Mouse (Mus musculus): ENCODE measurements around the gene Pafah2. TPM values are rescaled to one million over a fixed set of nuclear protein-coding genes. Genes with fewer than 3 reads are reported as not detected.

Pafah2 gene
- 9.2 and 10.7 TPM in 2 replicates for polyA plus RNA-seq (2016; fragmentation: Nextera tagmentation; extraction: Ambion mirVana)

- no peaks in the 10 kb centered on the region for H3K36me3 ChIP-seq
- peak within 1 kb of the TSS; percentile 55 for H3K27ac ChIP-seq
- H3K9ac ChIP-seq = peak within 1 kb of the TSS; percentile 66
- ATAC-seq (ENCODE audit: low FRiP score) = peak; percentile 99
- peak within 1 kb of the TSS; percentile 44 for H3K4me3 ChIP-seq
- H3K27me3 ChIP-seq = no peaks in the 10 kb centered on the region
- H3K4me1 ChIP-seq = peaks cover 28% of the 10 kb centered on the region
- H3K9me3 ChIP-seq (replicated peaks) = no peaks in the 10 kb centered on the region
- WGBS = under 1% methylated on average over 31 of the region's 31 CpGs
- H3K4me2 ChIP-seq (replicated peaks) = peak within 1 kb of the TSS; percentile 68
Observed at GRCm38 (mm10) chr4:134395977-134396825, at the start of gene Pafah2. Gene Pafah2 (plus strand): TSS chr4:134396320.

DNA sequence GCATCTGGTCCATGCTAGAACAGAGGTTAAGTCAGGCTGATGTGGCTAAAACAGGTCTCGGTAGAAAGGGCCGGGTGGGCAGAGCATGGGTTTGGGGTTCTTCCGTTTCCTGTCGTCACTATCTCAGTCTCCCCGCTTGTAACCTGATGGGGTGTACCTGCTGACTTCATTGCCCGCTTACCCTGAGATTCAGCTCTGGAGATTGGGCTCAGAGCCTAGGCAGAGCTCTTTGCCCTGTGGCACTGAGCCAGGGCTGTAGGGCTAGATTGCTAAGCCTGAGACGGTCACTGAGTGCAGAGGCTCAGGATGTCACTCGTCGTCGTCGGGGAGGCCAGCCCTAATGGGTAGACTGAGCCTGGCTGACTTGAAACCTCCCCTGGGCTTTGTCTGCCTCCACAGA lies 48.0 kb upstream of the Pafah2 start:
- 81% methylated on average over 11 of the region's 11 CpGs for WGBS
- Histone ChIP-seq H3K9ac (no peak overlapping the region), H3K36me3 (no peaks in the 10 kb centered on the region), H3K4me2 (replicated peaks) (no peak overlapping the region), H3K9me3 (replicated peaks) (no peaks in the 10 kb centered on the region), H3K27me3 (peaks cover 35% of the 10 kb centered on the region), H3K27ac (no peak overlapping the region), H3K4me3 (no peak overlapping the region), H3K4me1 (peaks cover 23% of the 10 kb centered on the region)
- ATAC-seq (ENCODE audit: low FRiP score) = no peak

- Histone ChIP-seq H3K4me1 (peaks cover 18% of the 10 kb centered on the region), H3K4me2 (replicated peaks) (no peak overlapping the region), H3K27ac (no peak overlapping the region), H3K4me3 (no peak overlapping the region), H3K36me3 (no peaks in the 10 kb centered on the region), H3K27me3 (peaks cover 30% of the 10 kb centered on the region), H3K9ac (no peak overlapping the region), H3K9me3 (replicated peaks) (no peaks in the 10 kb centered on the region)
- no peak for ATAC-seq (ENCODE audit: low FRiP score)
- WGBS = 80% methylated on average over 5 of the region's 5 CpGs
Observed at GRCm38 (mm10) chr4:134348545-134348944, 47.6 kb upstream of the Pafah2 start.

GRCm38 (mm10) chr4:134349829-134350228 lies 46.3 kb upstream of the Pafah2 start:
- Histone ChIP-seq H3K4me1 (peaks cover 15% of the 10 kb centered on the region), H3K9ac (no peak overlapping the region), H3K9me3 (replicated peaks) (no peaks in the 10 kb centered on the region), H3K4me2 (replicated peaks) (no peak overlapping the region), H3K27ac (no peak overlapping the region), H3K36me3 (no peaks in the 10 kb centered on the region), H3K4me3 (no peak overlapping the region), H3K27me3 (peaks cover 19% of the 10 kb centered on the region)
- ATAC-seq (ENCODE audit: low FRiP score) = no peak
- 89% methylated on average over 7 of the region's 7 CpGs for WGBS

DNA sequence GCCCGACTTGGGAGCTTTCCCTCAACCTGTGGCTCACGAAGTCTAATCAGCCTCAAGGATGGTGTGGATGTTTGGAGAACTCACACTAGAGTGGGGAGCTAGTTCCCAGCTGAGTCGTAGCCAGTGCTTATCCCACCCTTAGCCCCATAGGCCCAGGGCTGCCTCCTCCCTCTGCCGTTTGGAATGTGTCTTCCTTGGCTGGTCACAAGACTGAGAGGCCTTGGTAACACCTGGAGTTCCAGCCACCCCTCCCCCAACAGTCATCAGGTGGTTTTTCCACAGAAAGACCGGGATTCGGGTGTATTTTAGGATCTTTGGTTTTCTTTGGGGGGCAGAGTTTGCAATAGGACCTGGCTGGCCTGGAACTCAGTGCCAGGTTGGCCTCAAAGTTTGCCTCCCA lies 45.5 kb upstream of the Pafah2 start:
- no peak for ATAC-seq (ENCODE audit: low FRiP score)
- no peaks in the 10 kb centered on the region for H3K36me3 ChIP-seq
- no peak overlapping the region for H3K4me3 ChIP-seq
- WGBS = 94% methylated on average over 6 of the region's 6 CpGs
- peaks cover 11% of the 10 kb centered on the region for H3K27me3 ChIP-seq
- H3K4me2 ChIP-seq (replicated peaks) = no peak overlapping the region
- H3K9me3 ChIP-seq (replicated peaks) = no peaks in the 10 kb centered on the region
- H3K4me1 ChIP-seq = peaks cover 15% of the 10 kb centered on the region
- H3K9ac ChIP-seq = no peak overlapping the region
- H3K27ac ChIP-seq = no peak overlapping the region

DNA sequence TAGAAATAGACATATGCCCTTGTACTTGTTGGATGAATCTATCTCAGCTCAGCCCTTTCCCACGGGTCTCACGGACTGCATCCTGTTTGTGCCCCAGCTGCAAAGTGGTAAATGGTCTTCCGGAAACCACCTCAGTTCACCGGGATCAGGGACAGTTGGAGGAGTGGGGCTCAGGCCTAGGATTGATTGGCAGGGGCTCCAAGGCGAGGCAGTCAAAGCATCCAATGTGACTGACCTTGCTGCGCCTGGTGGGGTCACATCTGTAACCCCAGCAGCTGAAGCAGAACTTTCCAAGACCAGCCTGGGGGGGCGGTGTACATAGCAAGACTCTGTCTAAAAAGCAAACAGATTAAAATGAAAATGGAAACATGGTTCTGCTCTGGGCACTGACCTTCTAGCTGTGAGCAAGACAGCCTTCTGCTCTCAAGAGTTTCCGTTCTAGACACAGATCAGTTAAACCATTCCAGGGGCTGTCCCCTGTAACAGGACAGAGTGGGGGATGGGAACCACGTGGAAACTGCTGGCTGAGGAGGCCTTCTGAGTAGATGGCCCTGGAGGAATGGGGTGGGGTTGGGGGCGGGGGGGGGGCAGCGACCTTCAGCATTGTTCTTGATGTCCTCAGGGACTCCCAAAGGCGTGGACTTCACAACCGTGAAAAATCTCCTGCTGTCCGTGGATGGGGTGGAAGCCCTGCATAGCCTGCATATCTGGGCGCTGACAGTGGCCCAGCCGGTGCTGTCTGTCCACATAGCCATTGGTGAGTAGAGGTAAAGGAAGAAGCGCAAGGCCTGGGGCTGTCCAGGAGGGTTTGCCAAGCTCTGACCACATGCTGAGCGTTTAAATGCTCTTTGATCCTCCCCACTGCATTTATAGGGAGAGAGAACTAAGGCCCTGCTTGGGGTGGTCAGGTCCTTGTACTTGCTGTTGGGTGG lies 44.5 kb upstream of the Pafah2 start:
- Histone ChIP-seq H3K36me3 (no peaks in the 10 kb centered on the region), H3K27me3 (peaks cover 4% of the 10 kb centered on the region; the same call in 1 of the 2 replicates), H3K27ac (no peak overlapping the region), H3K4me2 (replicated peaks) (no peak overlapping the region), H3K9me3 (replicated peaks) (no peaks in the 10 kb centered on the region), H3K9ac (no peak overlapping the region), H3K4me3 (no peak overlapping the region), H3K4me1 (peaks cover 17% of the 10 kb centered on the region)
- ATAC-seq (ENCODE audit: low FRiP score) = no peak
- 38% methylated on average over 18 of the region's 18 CpGs for WGBS

DNA sequence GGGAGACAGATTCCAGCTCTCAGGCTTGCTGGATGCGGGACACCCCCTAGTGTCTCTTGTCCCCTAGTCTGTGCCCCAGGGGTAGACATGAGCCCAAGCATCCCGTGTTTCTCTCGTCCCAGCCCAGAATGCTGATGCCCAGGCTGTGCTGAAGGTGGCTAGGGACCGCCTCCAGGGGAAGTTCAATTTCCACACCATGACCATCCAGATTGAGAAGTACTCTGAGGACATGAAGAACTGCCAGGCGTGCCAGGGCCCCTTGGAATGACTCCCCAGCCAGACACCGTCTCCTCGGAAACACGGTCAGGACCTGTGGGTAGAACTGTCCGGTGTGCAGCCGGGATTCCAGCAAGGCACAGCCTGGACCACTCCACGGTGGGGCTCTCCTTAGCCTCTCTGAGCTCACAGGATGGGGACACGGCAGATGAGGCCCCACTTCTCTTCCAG lies 43.8 kb upstream of the Pafah2 start:
- WGBS = 60% methylated on average over 12 of the region's 12 CpGs
- peaks cover 21% of the 10 kb centered on the region for H3K4me1 ChIP-seq
- H3K27ac ChIP-seq = no peak overlapping the region
- H3K9ac ChIP-seq = no peak overlapping the region
- ATAC-seq (ENCODE audit: low FRiP score) = no peak
- H3K4me2 ChIP-seq (replicated peaks) = no peak overlapping the region
- no peaks in the 10 kb centered on the region for H3K36me3 ChIP-seq
- peaks cover 8% of the 10 kb centered on the region; the same call in 1 of the 2 replicates for H3K27me3 ChIP-seq
- H3K4me3 ChIP-seq = no peak overlapping the region
- no peaks in the 10 kb centered on the region for H3K9me3 ChIP-seq (replicated peaks)

GRCm38 (mm10) chr4:134352929-134353328 lies 43.2 kb upstream of the Pafah2 start:
- no peaks in the 10 kb centered on the region for H3K9me3 ChIP-seq (replicated peaks)
- 79% methylated on average over 7 of the region's 7 CpGs for WGBS
- no peak overlapping the region for H3K4me3 ChIP-seq
- H3K9ac ChIP-seq = no peak overlapping the region
- peaks cover 24% of the 10 kb centered on the region for H3K4me1 ChIP-seq
- no peak overlapping the region for H3K27ac ChIP-seq
- H3K36me3 ChIP-seq = no peaks in the 10 kb centered on the region
- ATAC-seq (ENCODE audit: low FRiP score) = no peak
- no peak overlapping the region for H3K4me2 ChIP-seq (replicated peaks)
- peaks cover 12% of the 10 kb centered on the region; the same call in 1 of the 2 replicates for H3K27me3 ChIP-seq

DNA sequence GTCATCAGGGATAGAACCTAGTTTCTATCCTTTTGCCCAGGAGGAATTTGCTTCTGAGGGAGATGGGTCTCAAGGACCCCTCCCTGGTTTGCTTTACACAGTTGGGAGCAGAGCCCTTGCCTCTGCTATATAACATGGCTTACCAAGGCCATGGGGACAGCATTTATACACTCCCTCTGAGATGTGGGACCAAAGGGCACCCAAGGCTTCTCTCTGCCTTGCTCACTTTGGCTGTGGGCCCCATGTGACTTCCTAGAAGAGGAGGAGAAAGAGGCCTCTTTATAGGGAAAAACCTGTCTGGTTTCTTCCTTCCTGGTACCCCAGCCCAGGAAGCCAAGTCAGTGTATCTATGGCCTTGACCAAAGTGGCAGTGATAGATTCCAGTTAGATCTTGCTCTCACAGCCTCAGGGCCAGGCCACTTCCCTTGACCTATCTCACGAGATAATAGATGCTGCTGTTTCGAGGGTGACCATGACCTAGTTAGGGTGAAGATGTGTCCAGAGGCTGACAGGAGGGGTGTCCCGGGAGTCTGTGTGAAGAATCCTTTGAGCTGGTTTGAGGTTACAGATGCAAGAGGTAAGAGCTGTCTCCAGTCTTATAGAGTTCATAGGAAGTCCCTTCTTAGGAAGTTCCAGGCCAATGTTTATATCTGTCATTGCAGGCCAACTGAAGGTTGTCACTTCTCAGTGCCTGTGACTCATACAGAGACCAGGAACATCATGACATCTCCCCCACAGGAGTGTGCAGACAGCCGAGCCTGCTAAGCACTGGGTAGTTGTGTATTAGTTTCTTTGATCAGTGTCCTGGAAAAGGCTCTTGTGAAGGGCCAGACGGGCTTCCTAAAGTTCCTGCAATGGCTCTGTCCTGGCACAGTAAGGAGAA lies 42.4 kb upstream of the Pafah2 start:
- no peak for ATAC-seq (ENCODE audit: low FRiP score)
- Histone ChIP-seq H3K27ac (no peak overlapping the region), H3K4me3 (no peak overlapping the region), H3K27me3 (peaks cover 16% of the 10 kb centered on the region), H3K9me3 (replicated peaks) (no peaks in the 10 kb centered on the region), H3K36me3 (no peaks in the 10 kb centered on the region), H3K9ac (no peak overlapping the region), H3K4me2 (replicated peaks) (no peak overlapping the region), H3K4me1 (peaks cover 24% of the 10 kb centered on the region)
- WGBS = 70% methylated on average over 5 of the region's 5 CpGs

GRCm38 (mm10) chr4:134355841-134356452 lies 40.2 kb upstream of the Pafah2 start:
- H3K27me3 ChIP-seq = peaks cover 21% of the 10 kb centered on the region
- no peak for ATAC-seq (ENCODE audit: low FRiP score)
- no peak overlapping the region for H3K9ac ChIP-seq
- no peak overlapping the region for H3K4me2 ChIP-seq (replicated peaks)
- H3K9me3 ChIP-seq (replicated peaks) = no peaks in the 10 kb centered on the region
- no peak overlapping the region for H3K4me3 ChIP-seq
- peaks cover 24% of the 10 kb centered on the region for H3K4me1 ChIP-seq
- H3K27ac ChIP-seq = no peak overlapping the region
- no peaks in the 10 kb centered on the region for H3K36me3 ChIP-seq
- 51% methylated on average over 16 of the region's 16 CpGs for WGBS
